Mouse (Mus musculus) myocyte (in vitro differentiated cells): ENCODE measurements around the gene Ciao2b. TPM values are rescaled to one million over a fixed set of nuclear protein-coding genes. Genes with fewer than 3 reads are reported as not detected.

Experiments
- H3K27me3 ChIP-seq: one replicate; pipeline ENCODE4 v1.6.1; 2011; ENCODE audit not compliant: control insufficient read depth, insufficient read depth, insufficient read length
- H3K36me3 ChIP-seq: one replicate; pipeline ENCODE4 v1.6.1; 2011; ENCODE audit not compliant: control insufficient read depth, insufficient read depth
- H3K4me2 ChIP-seq: one replicate; pipeline ENCODE4 v1.6.1; 2011; ENCODE audit warnings: low read depth, control low read depth
- H3K4me3 ChIP-seq: one replicate; pipeline ENCODE4 v1.5.1; 2011; ENCODE audit warnings: mild to moderate bottlenecking, control low read depth, moderate library complexity
- H3K79me2 ChIP-seq: one replicate; pipeline ENCODE4 v1.6.1; 2011; ENCODE audit not compliant: control insufficient read depth, insufficient read depth
- H3ac ChIP-seq: one replicate; pipeline ENCODE4 v1.6.1; 2011; ENCODE audit not compliant: control insufficient read depth, insufficient read length
- CEBPB ChIP-seq: IDR thresholded peaks from 2 replicates; pipeline ENCODE4 v1.6.1; 2011; ENCODE audit warnings: mild to moderate bottlenecking, moderate library complexity; ENCODE audit not compliant: poor library complexity, insufficient read depth, severe bottlenecking
- E2F4 ChIP-seq: IDR thresholded peaks from one replicate; pipeline ENCODE4 v1.6.1; 2011; ENCODE audit warnings: mild to moderate bottlenecking, control low read depth, moderate library complexity; ENCODE audit not compliant: insufficient read depth
- MAX ChIP-seq: IDR thresholded peaks from one replicate; pipeline ENCODE4 v1.6.1; 2011; ENCODE audit warnings: low read depth, mild to moderate bottlenecking, control low read depth
- MYOD1 ChIP-seq, 3 experiments: IDR thresholded peaks; one replicate each; pipeline ENCODE4 v1.6.1; 2011; ENCODE audit warnings: control low read depth in 2 of 3, low read depth in 2 of 3, mild to moderate bottlenecking in 2 of 3, moderate library complexity in 1 of 3; ENCODE audit not compliant: insufficient read length in 2 of 3, control insufficient read depth in 1 of 3
- MYOG ChIP-seq, 3 experiments: IDR thresholded peaks; one replicate each; pipeline ENCODE4 v1.6.1; 2011; ENCODE audit warnings: control low read depth in 2 of 3, low read depth in 2 of 3, mild to moderate bottlenecking in 2 of 3; ENCODE audit not compliant: insufficient read length in 2 of 3, control insufficient read depth in 1 of 3, insufficient read depth in 1 of 3
- POLR2A ChIP-seq: IDR thresholded peaks from one replicate; pipeline ENCODE4 v1.6.1; 2011; ENCODE audit warnings: low read depth, mild to moderate bottlenecking, control low read depth, moderate library complexity; ENCODE audit not compliant: insufficient read length
- POLR2AphosphoS2 ChIP-seq: IDR thresholded peaks from one replicate; pipeline ENCODE4 v1.6.1; 2011; ENCODE audit warnings: low read depth, control low read depth; ENCODE audit not compliant: insufficient read length
- REST ChIP-seq: IDR thresholded peaks from one replicate; pipeline ENCODE4 v1.6.1; 2011; ENCODE audit warnings: mild to moderate bottlenecking, control low read depth, moderate library complexity; ENCODE audit not compliant: insufficient read depth, insufficient read length
- SRF ChIP-seq: IDR thresholded peaks from one replicate; pipeline ENCODE4 v1.6.1; 2011; ENCODE audit warnings: low read depth; ENCODE audit not compliant: control insufficient read depth, insufficient read length
- TCF12 ChIP-seq: IDR thresholded peaks from one replicate; pipeline ENCODE4 v1.6.1; 2011; ENCODE audit warnings: mild to moderate bottlenecking, control low read depth; ENCODE audit not compliant: poor library complexity, insufficient read depth, severe bottlenecking
- USF1 ChIP-seq: IDR thresholded peaks from one replicate; pipeline ENCODE4 v1.6.1; 2011; ENCODE audit warnings: low read depth, mild to moderate bottlenecking, control low read depth, moderate library complexity
- polyA plus RNA-seq: library from polyadenylated mRNA; unstranded; fragments of >200 nt; fragmentation: generic; extraction: Trizol; gene quantifications from one replicate; pipeline ENCODE4 v1.2.1, GENCODE M21; 2012; ENCODE audit warnings: missing spikeins

The Ciao2b gene
- polyA plus RNA-seq, 1 experiment, result 217 TPM

- Histone ChIP-seq H3K27me3 (peaks cover 14% of the 10 kb centered on the region), H3ac (no peak overlapping the region), H3K36me3 (no peaks in the 10 kb centered on the region), H3K79me2 (no peaks in the 10 kb centered on the region), H3K4me2 (no peak overlapping the region), H3K4me3 (no peak overlapping the region)
- no peak for TF ChIP-seq TCF12
- no peak for TF ChIP-seq MYOD1 (IDR thresholded peaks at IDR 0.05; ENCODE audit: control insufficient read depth in 1 of 3, insufficient read length in 2 of 3, low read depth in 2 of 3)
- TF ChIP-seq MYOG (IDR thresholded peaks at IDR 0.05; ENCODE audit: control insufficient read depth in 1 of 3, insufficient read depth in 1 of 3, insufficient read length in 2 of 3, low read depth in 2 of 3), result no peak
- no peak for TF ChIP-seq E2F4
- TF ChIP-seq REST, result no peak
- TF ChIP-seq MAX, result no peak
- no peak for TF ChIP-seq CEBPB
- TF ChIP-seq POLR2A, result no peak
- no peak for TF ChIP-seq POLR2AphosphoS2
- no peak for TF ChIP-seq USF1
These were observed 28.6 kb downstream of the Ciao2b start for GRCm38 (mm10) chr8:104613119-104613518.

DNA sequence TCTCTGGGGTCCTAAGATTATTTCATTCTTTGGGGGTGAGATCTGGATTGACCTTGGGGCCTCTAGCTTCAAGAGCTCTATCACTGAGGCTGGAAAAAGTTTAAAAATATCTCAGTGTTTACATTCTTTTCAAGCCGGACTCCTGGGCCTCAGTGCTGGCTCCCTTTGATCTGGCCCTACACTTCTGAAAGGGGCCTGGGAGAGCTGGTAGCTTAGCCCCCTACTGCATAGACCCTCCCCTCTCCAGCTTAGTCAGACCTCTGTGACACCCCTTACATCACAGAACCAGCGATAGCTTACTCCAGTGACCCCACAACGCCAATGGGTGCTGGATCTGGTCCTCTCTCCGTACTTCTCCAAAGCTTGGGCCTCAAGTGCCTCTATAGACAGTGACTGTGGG lies 30.2 kb downstream of the Ciao2b start:
- Histone ChIP-seq H3K79me2 (no peaks in the 10 kb centered on the region), H3ac (no peak overlapping the region)

DNA sequence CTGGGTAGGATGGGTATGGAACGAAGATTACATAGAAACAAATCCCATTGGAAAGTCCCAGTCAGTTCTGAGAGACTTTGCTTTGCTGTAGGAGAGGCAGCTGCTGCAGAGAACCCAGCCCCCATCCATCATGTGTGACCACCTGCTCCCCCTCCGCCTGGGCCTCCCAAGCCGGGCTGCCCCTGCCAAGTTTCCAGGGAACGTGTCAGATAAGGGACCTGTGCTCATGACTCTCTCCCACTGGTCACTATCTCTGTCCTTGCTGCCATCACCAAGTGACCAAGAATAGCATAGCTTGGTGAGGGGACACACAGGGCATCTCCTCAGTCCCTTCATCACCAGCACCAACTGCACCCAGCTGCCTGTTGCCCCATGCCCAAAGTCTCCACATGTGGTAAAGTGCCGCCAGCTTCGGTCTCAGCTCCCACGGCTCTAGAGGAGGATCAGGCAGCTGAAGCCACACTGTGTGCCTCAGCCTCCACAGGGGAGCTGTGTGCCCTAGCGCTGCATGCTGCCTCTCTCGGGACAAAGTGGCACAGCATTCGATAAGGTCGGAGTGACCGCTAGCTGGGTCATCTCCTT lies 31.5 kb downstream of the Ciao2b start:
- Histone ChIP-seq H3K27me3 (no peaks in the 10 kb centered on the region), H3K4me3 (no peak overlapping the region), H3K79me2 (no peaks in the 10 kb centered on the region), H3ac (no peak overlapping the region), H3K36me3 (no peaks in the 10 kb centered on the region), H3K4me2 (peak overlapping the region; percentile 46)
- TF ChIP-seq POLR2A (no peak), TCF12 (peak; percentile 24), MYOG (IDR thresholded peaks at IDR 0.05; ENCODE audit: control insufficient read depth in 1 of 3, insufficient read depth in 1 of 3, insufficient read length in 2 of 3, low read depth in 2 of 3) (peak; percentile 70 to 86 (median 78)), MYOD1 (IDR thresholded peaks at IDR 0.05; ENCODE audit: control insufficient read depth in 1 of 3, insufficient read length in 2 of 3, low read depth in 2 of 3) (peak in 2 of 3 experiments; percentile 63 to 83)

More for the DNA sequence above, 30.2 kb downstream of the Ciao2b start:
- Histone ChIP-seq H3K4me2 (no peak overlapping the region), H3K36me3 (no peaks in the 10 kb centered on the region), H3K4me3 (no peak overlapping the region), H3K27me3 (peaks cover 8% of the 10 kb centered on the region)
- no peak for TF ChIP-seq E2F4
- no peak for TF ChIP-seq MAX
- no peak for TF ChIP-seq POLR2AphosphoS2
- TF ChIP-seq POLR2A, result no peak
- TF ChIP-seq REST, result no peak

DNA sequence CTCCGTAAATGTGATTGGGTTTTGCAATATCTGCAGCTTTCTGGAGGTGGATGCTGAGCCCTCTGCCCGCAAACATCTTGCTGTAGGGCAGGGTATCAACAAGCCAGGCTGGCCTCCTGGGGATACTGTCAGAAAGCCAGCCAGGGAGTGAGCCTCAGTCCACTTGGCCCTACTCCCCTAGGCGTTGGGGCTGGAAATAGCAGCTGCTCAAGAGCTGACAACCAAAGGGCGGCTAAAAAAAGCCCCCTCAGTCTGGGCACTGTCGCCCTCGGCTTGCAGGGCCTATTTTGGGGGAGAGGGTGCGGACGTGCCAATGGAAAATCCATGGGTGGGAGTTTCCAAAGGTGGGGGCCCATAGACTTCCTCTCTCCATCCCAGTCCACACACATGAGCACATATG lies 32.5 kb downstream of the Ciao2b start:
- no peak for TF ChIP-seq MAX
- peak in 1 of 3 experiments; percentile 58 for TF ChIP-seq MYOD1 (IDR thresholded peaks at IDR 0.05; ENCODE audit: control insufficient read depth in 1 of 3, insufficient read length in 2 of 3, low read depth in 2 of 3)
- TF ChIP-seq MYOG (IDR thresholded peaks at IDR 0.05; ENCODE audit: control insufficient read depth in 1 of 3, insufficient read depth in 1 of 3, insufficient read length in 2 of 3, low read depth in 2 of 3), result peak in 2 of 3 experiments; percentile 56 to 66
- no peak overlapping the region for H3K4me2 ChIP-seq
- no peak overlapping the region for H3K4me3 ChIP-seq
- no peaks in the 10 kb centered on the region for H3K79me2 ChIP-seq
- no peaks in the 10 kb centered on the region for H3K36me3 ChIP-seq
- no peaks in the 10 kb centered on the region for H3K27me3 ChIP-seq
- H3ac ChIP-seq, result no peak overlapping the region

DNA sequence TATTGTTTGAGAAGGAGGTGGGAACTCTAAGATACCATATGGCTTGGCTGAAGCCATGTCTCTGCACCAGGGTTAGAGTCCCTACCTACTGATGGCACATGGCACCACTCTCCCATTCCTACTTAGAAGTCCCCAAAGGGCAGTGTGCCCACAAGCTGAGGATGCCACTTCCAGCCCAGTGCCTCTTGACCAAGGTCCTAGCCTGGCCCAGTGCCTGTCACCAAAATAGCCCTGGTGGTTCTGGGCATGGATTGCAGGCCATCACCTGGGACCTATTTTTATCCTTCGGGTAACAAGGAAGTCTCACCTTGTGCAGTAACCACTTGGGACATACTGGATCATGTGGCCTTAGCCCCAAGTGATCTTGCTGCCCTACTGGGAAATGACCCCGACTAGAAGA lies 33.8 kb downstream of the Ciao2b start:
- Histone ChIP-seq H3K36me3 (no peaks in the 10 kb centered on the region), H3K27me3 (no peaks in the 10 kb centered on the region), H3ac (no peak overlapping the region), H3K4me3 (no peak overlapping the region), H3K4me2 (no peak overlapping the region), H3K79me2 (no peaks in the 10 kb centered on the region)
- TF ChIP-seq E2F4 (no peak), MYOD1 (IDR thresholded peaks at IDR 0.05; ENCODE audit: control insufficient read depth in 1 of 3, insufficient read length in 2 of 3, low read depth in 2 of 3) (peak in 1 of 3 experiments; percentile 11), MYOG (IDR thresholded peaks at IDR 0.05; ENCODE audit: control insufficient read depth in 1 of 3, insufficient read depth in 1 of 3, insufficient read length in 2 of 3, low read depth in 2 of 3) (no peak), SRF (no peak), POLR2AphosphoS2 (no peak)

DNA sequence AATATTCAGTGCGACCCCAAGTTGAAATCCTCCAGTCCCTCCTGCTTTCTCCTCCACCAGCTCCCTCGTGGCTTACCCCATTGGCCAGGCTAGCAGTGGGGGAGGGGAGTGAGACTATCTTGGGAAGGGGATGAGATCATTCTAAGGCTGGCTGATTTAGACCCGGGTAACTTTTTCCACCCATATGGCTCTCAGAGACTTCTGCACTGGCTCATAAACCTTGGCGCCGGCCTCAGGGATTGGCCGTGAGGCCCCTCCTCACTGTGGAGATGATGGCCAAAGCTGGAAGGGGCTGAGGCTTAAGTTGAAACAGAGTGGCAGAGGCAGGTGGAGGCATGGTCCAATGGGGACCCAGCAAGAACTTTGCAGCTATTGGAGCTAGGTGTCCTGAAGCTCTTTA lies 35.4 kb downstream of the Ciao2b start:
- no peak overlapping the region for H3K4me3 ChIP-seq
- H3K36me3 ChIP-seq, result no peaks in the 10 kb centered on the region
- H3K27me3 ChIP-seq, result no peaks in the 10 kb centered on the region
- TF ChIP-seq TCF12, result no peak
- TF ChIP-seq MYOD1 (IDR thresholded peaks at IDR 0.05; ENCODE audit: control insufficient read depth in 1 of 3, insufficient read length in 2 of 3, low read depth in 2 of 3), result peak in 2 of 3 experiments; percentile 31 to 52
- TF ChIP-seq POLR2AphosphoS2, result no peak
- H3ac ChIP-seq, result no peak overlapping the region
- H3K4me2 ChIP-seq, result peak overlapping the region; percentile 24
- no peaks in the 10 kb centered on the region for H3K79me2 ChIP-seq
